Mouse (Mus musculus): ENCODE data around the gene Smpdl3b.
"Not testable (repeated sequence)": the region's sequence is repeated elsewhere in the genome, so short reads cannot be mapped to it uniquely, and the experiment has no call there.

Gene Smpdl3b

DNA sequence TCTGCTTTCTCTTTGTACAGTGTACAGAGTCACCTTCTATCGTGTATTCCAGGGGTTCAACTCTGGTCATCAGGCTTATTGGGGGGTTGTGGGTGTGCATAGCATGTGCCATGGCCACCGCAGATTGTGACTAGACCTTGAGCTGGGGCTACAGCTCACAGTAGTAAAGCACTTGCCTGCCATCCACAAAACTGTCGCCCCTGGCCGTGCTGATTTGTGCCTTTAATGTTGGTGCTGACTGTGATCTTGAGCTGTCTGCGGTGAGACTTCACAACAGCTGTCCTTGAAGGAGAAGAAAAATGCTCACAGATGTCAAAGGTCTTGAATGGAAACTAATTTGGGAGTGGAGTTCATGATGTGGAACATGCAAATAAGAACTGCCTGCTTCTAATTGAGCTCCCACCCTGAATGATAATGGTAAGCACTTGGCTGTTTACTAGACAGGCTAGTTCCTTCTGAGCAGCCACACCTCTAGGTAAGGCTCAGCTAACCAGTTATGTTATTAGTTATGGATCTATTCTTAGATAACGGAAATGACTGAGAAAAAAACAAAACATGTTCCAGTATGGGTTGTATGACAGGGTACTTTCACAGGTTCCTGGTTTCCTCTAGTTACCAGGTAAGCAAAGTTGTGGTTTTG, 21.6 kb upstream of the Smpdl3b start:
- no peak for DNase-seq

DNA sequence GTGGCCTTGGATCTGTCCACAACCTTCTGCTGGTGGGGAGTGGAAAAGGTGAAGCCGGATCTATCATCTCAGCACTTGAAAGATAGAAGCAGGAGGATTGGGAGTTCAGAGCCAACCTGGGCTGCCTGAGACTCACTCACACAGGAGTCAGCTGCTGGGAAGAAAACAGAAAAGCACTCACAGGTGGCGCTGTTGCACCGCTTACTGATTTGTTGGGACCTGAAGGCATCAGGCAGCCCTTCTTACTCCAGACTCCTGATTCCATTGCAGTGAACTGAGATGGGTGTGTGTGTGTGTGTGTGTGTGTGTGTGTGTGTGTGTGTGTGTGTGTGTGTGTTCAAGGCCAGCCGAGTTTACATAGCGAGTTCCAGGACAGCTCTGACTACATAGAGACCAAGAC, 19.7 kb upstream of the Smpdl3b start:
- DNase-seq = peak; percentile 55 to 57

DNA sequence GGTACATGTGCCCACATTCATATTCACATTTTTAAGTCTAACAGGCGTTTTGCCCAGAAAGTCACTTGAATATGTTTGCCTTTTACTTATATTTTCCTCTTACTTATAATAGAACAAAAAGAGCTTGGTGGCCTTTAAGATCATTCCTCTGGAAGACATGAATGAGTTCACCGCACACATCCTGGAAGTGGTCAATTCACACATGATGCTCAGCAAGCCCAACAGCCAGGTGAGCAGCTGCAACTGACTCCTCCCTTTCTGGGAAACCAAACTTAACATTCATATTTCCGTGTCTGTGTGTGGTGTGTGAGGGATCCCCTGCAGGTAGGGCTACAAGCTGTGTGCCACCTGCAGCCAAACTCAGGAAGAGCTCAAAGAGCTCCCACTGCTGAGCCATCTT, 17.9 kb upstream of the Smpdl3b start:
- no peak for DNase-seq

DNA sequence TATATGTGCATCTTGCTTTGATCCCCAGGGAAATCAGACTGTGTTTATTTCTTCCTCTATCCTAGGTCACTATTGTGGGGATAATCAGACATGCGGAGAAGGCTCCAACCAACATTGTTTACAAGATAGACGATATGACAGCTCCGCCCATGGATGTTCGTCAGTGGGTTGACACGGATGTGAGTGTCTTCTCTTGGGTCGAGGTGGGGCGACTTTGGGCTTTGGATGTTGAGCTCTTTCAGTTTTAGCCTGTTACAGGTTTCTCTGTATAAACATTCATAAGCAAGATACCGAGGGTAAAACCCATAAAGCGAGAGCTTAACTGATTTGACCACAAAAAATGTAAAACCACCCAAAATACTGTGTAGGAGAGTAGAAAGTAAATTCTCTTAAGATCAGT, 14.7 kb upstream of the Smpdl3b start:
- no peak for DNase-seq

DNA sequence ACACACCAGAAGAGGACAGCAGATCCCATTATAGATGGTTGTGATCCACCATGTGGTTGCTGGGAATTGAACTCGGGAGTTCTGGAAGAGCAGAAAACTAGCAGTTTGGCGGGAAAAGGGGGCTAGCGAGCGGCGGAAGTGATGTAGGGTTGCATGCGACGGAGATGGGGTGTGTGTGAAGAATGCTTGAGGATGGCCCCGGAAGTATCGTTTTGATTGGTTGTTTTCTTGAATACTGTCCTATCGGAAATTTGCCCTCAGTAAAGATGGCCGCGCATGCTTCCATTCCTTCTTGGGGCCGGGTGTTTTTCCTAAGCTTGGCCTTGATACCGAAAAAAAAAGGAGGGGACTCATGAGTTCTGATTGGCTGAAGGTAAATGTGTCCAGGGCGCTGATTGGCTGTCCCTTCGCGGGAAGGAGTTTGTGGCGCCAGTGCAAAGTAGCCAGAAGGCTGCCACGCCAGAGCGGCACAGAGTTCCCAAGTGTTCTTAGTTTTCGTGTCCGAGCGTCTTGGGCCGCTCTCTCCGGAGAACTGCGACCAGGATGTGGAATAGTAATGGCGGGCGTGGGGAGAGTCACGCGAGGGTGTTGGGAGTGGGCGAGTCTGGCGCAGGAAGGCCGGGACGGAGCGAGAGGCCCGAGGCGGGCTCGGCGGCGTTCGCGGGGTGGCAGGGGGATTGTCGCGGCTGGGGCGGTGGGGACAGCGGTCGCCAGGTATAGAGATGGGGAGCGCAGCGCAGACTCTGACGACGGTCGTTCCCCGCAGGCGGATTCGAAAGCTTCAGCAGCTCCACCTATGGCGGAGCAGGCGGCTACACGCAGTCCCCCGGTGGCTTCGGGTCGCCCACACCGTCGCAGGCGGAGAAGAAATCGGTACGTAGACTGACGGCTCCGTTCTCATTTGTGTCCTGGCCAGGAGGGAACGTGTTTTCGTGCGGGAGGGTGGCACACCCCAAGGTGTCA, 11.1 kb upstream of the Smpdl3b start, which contains the start of gene Rpa2:
Rpa2 (plus strand) TSS at position 419 of the 963 bp plus-strand sequence.
- DNase-seq = peak; percentile 99 to 100

DNA sequence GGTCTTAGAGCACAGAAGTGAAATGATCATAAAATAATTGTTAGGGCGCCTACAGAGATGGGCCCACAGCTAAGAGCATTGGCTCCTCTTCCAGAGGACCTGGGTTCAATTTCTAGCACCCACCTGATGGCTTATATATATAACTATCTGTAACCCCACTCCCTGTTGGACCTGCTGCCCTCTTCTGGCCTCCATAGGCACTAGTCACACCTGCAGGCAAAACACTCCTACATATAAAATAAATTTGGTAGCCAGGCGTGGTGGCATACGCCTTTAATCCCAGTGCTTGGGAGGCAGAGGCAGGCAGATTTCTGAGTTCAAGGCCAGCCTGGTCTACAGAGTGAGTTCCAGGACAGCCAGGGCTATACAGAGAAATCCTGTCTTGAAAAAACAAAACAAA, 6.1 kb upstream of the Smpdl3b start:
- DNase-seq = not testable (repeated sequence)

DNA sequence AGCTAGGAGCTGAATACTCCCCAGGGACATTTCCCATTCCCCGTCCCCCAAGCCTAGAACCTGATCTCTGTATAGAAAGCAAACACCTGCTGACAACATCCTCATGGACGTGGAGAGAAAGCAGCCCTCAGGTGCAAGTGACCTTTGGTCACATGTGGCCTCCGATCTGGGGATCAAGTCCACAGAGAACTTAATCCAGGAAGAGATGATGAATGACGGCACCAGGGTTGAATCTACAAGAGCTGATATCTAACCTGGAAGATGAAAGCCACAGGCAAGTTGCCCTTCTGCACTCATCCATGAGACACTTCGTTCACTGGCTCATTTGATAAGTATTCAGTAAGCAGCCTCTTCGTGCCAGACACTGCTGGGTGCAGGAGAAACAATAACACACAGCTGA, 5.5 kb upstream of the Smpdl3b start:
- no peak for DNase-seq

DNA sequence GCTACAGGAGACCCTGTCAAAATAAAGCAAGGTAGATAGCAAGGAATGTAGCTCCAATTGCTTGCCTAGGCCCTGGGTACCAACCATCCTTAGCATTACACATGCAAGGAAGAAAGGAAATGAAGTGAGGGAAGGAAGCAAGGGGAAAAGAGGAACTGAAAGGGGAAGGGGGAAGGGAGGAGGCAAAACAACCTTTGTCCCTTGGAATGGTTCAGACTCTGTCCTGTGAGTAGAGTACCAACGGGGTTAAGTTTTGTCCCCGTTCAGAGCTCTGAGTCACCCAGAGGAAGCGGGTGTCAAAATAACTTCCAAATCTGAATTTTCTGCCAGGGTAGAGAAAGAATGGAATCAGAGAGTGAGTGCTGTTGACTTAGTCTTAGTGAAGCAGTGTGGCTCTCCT, 3.2 kb upstream of the Smpdl3b start:
- no peak for DNase-seq

DNA sequence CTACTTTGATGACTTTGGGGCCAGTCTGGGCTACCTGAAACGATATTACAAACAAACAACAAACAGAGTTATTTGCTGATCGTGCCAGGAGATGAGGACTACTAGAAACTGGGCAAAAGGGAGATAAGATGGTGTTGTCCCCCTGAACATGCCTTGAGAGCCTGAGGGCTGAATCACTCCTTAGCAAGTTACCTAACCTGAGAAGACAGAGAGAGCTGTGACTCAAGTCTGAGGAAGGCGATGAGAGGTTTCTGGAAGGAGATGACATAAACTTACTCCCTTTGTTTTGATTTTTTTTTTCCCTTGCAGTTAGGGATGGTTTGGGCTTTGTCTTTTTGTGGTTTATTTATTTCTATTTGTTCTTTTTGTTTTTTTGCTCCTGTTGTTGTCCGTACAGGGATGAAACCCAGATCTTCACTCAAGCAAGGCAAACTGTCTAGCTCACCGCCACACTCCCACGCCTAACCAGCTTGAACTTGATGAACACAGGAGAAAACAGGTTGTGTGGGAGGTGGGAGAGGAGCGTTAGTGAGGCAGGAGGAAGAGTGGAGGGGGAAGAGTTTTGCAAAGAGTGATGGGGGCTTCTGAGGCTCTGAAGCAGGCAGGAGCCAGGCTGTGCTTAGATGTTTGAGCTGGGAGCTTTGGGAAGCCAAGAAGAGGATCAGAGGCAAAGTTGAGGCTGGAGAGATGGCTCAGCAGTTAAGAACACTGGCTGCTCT, 740 bp upstream of the Smpdl3b start:
- DNase-seq = no peak

DNA sequence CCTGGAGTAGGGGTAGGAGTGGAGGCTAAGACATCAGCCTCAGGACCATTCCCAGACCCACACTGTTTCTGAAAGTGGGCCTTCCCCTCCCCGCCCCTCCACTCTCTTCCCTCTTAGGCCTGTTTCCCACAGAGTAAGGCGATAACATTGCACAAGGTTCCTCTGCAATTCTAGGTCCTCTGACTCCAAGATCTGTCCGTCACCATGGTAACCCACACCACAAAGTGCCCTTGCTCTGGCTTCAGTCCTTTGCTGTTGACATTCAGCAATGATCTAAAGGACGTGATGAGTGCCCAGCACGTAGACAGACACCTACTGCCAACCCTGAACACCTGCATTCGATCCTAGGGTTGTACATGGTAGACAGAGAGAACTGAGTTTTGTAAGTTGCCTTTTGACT, 4.1 kb downstream of the Smpdl3b start:
- DNase-seq = no peak

DNA sequence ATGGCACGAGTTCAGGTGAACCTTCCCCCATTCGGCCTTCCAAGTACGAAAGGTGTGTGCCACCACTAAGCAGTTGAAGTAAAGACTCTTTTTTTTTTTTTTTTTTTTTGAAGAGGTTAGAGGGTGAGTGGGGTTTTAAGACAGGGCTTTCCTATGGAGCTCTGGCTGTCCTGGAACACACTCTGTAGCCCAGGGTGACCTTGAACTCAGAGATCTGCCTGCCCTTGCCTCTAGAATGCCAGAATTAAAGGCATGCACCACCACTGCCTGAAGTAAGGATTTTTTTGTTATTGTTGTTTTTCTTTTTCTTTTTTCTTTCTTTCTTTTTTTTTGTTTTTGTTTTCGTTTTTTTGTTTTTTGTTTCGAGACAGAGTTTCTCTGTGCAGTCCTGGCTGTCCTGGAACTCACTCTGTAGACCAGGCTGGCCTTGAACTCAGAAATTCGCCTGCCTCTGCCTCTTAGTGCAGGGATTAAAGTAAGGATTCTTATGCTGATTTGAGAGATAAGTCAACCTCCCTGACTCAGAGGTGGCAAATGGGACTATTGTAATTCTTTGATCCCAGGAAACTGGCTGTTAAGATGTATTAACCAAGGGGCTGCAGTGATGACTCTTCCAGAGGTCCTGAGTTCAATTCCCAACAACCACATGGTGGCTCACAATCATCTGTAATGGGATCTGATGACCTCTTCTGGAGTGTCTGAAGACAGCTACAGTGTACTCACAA, 7.6 kb downstream of the Smpdl3b start:
- no peak for DNase-seq

DNA sequence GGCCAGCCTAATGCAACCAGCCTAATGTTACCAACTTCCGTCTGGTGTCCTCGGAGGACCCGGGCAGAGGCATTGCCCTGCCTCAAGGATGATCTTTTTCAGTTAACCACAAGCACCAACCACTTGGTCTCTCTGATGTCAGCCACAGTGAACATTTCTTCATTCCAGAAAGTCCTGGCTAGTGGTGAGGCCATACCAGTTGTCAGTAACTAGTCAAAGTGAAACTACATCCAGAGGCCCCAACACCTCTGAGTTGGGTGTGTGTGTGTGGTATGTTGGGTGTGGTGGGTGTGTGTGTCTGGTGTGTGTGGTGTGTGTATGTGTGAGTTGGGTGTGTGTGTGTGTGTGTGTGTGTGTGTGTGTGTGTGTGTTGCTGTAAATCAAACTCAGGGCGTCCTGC, 8.3 kb downstream of the Smpdl3b start:
- DNase-seq = no peak

DNA sequence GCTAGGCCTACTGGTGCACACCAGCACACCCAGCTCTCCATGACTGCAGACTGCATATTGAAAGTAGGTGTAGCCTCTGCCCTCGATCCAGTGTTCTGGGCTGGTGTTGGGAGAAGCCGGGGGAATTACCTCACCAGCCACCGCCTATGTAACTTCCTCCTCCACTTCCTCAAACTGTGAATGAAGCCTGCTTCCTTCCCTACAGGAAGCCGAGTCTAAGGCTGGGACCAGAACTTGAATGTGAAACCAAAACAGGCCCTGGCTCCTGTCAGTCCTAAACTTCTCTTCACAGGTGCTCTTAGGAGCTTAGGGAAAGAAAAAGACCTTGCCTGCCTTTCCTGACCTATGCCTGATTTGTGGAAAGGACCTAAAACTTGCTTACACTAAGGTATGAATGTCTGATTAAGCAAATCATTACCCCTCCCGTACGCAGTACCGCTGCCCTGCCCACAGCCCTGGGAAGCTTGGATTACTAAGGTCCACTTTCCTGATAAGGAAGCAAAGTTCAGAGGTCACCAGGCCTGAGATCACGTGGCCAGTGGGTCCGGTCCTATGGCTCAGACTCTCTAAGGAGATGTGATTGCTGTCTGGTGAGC, 9.3 kb downstream of the Smpdl3b start:
- DNase-seq = no peak

DNA sequence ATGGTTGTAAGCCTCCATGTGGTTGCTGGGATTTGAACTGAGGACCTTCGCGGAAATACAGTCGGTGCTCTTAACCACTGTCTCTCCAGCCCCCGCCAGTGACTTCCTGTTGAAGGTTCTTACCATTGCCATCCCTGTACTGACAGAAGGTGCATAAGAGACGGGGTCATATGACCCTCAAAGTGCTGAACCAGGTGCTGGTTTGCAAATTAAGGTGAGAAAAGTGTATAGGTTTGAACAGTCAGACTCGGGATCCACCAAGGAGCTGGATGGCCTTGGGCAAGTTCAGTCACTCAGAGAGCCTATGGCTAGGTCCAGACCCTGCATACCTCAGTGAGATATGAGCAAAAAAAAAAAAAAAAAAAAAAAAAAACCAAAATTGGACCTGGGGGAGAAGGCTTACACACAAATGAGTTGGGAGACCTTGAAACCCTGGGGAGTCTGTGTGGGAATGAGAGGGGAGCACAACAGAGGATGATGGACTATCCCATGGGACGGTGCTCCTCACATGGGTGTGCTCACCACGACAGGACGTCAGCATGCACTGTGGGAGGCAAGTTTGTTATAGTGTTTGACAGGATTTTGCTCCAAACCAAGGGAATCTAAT, 10.0 kb downstream of the Smpdl3b start:
- no peak for DNase-seq

DNA sequence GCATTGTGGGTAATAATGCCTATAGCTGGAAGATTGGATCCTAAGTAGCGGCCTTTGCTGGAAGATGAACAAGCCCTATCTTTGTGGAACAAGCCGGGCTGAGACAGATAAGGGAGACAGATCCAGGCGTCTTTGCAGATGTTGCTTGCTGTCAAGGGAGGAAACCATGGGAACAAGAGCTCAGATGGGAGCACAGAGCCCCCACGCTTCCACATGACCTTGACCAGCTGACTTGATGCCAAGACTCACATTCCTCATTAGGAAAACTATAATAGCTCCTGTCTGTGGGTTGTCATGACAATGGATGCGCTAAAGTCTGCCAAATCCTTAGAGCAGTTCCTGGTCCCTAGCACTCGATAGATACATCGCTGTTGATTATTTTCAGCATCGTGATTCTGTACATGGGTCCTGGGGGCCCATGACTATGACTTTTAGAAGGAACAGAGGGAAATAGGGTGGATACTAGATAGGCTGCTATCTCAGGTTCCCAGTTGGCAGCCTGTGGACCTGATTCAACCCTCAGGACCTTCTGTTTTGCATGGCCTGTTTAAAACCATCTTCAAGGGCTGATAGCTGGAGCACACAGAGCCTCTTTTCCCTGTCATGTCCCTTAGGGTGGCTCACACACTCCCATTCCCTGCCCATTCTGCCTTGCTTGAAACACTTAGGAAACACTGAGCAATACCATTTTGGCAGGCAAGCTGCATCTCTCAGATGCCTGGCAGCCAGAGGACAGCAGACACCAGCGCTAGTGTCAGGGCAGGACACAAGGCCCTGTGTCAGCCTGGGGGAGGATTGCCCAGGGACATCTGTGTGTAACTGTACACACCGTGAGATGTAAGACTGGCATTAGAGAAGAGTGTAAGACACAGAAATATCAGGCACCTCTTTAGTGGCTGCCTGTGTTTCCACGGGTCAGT, 12.8 kb downstream of the Smpdl3b start:
- DNase-seq = no peak

DNA sequence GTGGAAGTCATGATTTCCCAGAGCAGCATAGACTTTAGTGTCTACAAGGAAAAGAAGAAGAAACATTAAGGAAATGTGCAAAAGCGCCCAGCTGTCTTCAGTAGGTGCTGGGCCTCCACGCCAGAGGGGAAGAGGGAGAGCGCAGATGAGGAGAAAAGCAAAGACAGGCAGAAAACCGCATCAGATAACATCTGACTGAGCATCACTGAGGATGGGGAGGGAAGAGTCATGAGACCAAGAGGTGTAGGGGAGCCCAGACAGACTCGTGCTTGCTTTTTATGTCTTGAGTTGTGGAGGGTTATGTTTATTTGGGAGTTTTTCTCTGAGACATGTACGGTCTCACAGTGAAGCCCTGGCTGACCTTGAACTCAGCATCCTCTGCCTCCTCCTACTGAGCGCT, 15.6 kb downstream of the Smpdl3b start:
- no peak for DNase-seq

DNA sequence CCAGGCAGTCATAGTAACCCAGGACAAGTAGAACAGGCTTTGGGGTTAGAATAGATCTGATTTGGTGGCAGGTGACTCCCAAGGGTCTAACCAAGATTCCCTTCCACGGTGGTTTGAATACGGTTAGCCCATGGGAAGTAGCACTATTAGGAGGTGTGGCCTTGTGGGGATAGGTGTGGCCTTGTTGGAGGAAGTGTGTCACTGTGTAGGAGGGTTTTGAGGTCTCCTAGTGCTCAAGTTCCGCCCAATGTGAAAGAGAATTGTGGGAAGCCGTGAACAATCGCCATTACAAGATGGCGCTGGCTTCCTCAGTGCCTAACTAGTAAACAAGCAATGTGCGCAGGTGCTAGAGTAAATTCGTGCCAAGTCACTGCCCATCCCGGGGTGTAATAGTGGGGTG, 19.9 kb downstream of the Smpdl3b start:
- DNase-seq = not testable (repeated sequence)

DNA sequence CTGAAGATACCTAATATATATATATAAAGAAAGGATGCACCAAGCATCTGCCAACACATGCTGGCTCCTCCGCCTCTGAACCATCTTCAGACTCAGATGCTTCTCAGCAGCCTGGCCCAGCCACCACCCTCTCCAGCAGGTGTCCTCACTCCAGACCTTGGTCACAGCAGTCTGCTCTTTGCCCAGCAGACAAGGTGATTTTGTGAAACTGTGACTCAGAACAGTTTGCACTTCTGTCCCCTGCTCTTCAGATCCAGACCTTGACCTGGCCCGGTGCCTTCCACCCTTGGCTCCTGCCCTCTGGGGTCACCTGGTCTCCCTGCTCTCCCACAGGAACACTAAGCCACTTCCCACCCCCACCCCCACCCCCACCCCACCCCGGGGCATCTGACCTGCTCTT, 21.2 kb downstream of the Smpdl3b start:
- no peak for DNase-seq

DNA sequence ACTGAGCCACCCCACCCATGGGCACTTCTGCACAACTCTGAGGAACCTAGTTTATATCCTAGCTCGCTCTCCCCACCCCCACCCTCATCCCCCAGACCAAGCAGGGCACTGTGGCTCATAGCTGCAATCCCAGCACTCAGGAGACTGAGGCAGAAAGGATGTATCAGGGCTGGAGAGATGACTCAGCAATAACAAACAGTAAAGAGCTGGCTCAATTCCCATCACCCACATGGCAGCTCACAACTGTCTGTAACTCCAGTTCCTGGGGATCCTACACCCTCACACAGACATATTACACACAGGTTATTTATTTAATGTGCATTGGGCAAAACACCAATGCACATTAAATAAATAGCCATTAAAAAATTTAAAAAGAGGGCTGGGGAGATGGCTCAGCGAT, 21.7 kb downstream of the Smpdl3b start:
- no peak for DNase-seq

DNA sequence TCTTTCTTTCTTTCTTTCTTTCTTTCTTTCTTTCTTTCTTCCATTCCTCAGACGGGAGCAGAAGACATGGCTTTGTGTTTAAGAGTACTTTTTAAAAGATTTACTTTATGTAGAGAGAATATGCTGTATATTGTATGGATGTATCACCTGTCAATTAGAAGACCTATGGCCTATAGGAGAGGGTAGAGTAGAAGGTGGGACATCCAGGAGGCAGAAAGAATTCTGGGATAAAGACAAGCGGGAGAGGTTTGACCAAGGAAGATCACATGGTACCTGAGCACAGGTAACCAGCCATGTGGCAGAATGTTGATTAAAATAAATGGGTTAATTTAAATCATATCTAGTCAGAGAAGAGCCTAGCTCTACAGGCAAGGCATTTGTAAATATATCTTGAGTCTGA, 22.3 kb downstream of the Smpdl3b start:
- no peak for DNase-seq

Data from cerebellum, postnatal 36 days (tissue).